Mouse (Mus musculus): ENCODE data around the gene Catip.

The Catip gene

DNA sequence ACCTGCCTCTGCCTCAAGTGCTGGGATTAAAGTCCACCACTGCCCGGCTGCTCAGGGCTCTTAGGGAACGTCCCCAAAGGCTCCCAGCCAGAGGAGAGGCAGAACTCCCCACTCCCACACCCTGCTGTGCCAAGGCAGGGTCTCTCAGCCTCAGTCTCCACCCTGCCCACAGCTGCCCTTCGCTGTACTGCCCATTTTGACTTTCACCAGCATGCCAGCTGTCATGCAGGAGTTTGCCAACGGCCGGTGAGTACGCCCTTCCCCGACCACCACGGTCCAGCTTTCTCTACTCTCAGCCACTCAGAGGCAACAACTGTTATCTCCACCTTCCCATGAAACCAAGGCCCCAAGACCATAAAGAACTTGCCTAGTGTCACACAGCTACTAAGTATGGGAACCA, 22.6 kb downstream of the Catip start:
- DNase-seq (ENCODE audit: low spot score in 2 of 2): no peak

DNA sequence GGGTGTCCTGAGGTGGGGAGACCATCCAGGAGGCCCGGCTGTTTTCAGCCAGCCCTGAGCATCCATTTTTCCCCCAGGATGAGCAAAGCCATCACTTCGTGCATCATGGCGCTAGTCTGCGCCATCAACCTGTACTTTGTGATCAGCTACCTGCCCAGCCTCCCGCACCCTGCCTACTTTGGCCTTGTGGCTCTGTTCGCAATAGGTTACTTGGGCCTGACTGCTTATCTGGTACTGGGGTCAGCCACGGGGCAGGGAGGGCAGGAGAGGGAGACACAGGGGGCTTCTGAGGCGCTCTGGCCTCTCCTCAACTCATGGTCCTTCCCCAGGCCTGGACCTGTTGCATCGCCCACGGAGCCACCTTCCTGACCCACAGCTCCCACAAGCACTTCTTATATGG, 23.2 kb downstream of the Catip start:
- no peak for DNase-seq (ENCODE audit: low spot score in 2 of 2)

DNA sequence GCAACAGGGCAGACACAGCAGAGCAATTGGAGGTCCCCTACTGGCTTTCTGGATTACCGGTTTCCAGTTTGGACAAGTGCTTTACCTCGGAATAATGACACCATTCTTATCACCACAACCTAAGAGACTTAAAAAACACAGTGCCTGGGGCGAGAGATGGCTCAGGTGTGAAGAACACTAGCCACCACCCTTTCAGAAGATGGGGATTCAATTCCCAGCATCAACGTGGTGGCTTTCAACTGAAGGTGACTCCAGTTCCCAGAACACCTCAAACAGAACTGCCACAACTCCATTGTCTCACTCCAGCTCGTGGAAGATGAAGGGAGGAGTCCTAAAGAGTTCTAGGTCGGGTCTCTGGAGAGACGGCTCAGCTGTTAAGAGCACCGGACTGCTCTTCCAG, 23.6 kb downstream of the Catip start:
- no peak for DNase-seq (ENCODE audit: low spot score in 2 of 2)

DNA sequence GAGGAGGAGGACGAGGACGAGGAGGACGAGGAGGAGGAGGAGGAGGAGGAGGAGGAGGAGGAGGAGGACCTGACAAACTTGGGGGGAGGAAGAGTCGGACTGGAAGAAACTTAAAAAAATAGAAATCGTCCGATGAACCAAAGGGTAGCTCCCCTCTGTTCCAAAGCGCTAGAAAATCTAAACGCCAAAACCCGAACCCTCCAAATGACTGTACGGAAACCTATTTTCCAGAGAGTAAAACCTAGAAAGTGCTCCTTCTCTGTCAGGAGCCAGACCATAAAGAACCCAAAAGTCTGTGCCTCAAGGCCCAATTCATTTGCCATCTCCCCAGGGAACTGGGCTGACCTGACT, 24.4 kb downstream of the Catip start:
- no peak for DNase-seq (ENCODE audit: low spot score in 2 of 2)

DNA sequence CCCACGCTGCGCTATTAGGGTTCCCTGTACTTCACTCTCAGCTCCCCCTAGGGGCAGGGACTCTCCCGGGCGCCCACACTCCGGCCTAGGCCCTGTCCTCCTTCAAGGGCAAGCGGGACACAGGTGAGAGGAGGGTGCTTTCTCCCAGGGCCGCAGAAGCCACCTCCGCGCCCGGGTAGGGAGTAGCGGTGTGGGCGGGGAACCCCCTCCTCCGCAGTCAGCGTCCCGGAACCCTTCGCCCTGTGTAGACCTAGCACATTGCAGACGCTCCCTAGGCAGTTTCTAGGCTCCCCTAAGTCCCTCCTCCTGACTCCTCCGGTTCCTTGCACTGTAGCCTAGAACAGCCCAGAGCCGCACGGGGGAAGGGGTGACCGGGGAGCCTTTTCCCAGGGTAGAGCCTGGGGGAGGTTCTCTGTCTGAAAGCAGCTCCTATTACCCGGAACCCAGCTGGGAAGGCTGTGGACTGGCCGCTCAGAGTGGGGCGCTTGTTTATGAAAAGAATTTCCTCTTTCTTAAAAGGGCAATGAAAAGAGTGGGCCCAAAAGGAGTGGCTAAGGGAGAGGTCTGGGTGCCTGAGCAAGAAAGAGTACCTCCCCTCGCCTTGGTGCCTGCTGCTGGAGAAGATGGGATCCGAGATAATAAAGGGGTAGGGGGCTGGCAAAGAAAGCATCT, 24.9 kb downstream of the Catip start:
- peak; percentile 97 for DNase-seq (ENCODE audit: low spot score in 2 of 2)

DNA sequence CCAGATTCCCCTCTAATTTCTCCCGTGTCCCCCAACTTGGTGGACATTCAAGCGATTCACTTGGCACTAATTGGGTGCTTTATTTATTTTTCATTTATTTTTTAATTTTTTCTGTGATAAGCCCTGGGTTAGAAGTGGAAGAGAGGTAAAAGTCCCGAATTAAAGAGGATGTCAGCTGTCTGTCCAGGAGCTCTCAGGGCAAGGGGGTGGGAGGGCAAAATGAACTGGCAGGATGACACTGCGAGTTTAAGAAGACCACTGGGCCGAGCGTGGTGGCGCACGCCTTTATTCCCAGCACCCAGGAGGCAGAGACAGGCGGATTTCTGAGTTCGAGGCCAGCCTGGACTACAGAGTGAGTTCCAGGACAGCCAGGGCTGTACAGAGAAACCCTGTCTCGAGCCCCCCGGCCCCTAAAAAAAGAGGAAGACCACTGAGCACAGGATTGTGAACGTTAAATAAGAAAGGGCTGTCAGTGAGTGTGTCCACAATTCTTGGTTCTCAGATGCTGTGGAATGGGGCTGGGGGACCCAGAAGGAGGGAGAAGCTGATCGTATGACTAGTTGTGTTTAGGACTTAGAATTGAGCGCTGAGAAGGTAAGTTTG, 25.6 kb downstream of the Catip start:
- DNase-seq (ENCODE audit: low spot score in 2 of 2): no peak

DNA sequence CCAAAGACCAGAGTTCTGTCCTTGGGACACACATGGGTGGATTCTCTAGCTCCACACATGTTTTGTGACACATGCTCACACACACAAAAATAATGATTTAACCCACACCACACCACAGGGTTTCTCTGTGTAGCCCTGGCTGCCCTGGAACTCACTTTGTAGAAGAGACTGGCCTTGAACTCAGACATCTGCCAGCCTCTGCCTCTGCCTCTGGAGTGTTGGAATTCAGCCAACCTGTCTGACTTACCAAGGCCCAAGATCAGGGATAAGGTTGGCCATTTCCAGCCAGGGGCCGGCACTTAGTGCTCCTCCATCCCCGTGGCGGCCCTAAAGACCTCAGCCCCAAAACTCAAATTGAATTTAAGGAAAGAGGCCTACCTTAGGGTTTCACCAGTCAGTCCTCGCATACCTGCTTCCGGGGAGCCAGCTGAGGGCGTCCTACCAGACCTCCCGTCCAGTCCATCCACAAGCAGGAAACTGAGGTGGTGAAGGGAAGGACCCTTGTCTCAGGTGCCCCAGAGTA, 26.6 kb downstream of the Catip start:
- DNase-seq (ENCODE audit: low spot score in 2 of 2): no peak

DNA sequence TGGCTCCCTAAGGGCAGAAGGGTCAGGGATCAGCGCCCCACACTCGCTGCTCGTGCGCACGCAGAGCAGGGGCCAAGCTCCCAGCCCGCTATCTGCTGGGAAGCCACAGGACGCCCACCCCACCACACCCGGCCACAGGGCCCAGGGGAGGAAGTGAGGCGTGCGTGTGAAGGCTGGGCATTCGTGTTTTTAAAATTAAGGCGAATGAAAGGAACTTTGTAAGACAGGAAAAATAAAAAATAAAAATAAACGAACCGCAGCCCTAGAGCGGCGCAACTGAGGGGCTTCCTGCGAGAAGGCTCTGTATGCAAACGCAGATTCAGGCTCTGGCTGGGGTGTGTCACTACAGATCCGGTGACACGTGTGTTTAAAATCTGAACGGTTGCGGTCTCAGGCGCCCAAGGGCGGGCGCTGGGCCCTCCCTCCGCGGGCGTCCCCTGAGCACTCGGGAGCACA, 28.0 kb downstream of the Catip start:
- DNase-seq (ENCODE audit: low spot score in 2 of 2): peak; percentile 54 to 65

DNA sequence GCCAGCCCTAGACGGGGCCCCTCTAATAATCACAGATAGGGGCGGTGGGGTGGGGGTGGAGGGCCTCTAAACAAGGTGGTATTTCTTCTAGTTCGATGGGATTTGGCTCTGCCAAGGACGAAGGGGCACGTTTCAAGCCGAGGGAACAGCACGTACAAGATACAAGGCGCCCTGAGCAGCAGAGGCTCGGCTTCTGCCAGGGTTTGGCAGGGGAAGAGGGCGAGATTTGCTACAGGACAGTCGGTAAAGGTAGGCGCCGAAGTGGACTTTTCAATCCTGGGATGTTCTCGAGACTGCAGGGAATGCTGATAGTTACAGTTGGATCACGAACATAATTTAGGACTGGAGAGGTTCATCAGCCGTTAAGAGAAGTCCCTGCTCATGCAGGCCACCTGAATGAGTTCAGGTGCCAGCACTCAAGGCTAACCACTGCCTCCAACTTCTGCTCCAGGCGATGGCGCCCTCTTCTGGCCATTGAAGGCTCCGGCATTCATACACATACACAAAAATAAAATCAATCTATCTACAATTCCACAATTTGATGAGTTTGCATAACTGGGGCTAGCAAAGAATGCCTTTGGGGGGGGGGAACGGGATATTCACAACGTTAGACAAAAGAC, 28.5 kb downstream of the Catip start:
- DNase-seq (ENCODE audit: low spot score in 2 of 2): peak; percentile 53 to 72

DNA sequence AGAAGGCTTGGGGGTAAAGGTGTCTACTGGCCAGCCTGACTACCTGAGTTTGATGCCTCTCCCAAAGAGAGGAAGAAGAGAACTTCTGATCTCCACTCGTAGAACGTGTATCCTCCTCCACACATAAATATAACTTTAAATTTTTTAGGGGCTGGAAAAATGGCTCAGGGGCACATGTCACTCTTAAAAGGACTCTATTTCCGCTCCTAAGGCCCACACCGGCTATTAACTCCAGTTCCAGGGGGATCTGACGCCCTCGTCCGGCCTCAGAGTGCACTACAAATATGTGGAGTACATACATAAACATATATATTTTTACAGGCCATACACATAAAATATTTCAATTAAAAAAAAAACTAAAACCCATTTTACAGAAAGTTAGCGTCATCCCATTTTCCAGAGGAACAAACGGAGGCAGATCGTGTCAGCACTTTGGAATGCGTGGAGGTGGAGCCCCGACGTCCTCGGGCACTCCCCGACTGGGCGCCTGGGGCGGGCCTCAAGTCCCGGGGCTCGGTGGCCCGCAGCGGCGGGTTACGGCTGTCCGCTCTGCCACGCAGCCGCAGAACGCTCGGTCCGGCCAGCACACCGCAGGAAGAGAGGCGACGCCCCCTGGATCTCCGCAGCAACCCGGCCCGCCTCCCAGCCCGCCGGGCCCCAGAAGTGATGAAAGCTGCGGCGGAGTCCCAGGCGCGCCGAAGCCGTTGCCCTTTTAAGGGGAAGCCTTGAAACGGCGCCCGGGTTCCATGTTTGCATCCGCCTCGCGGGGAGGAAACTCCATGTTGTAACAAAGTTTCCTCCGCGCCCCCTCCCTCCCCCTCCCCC, 29.2 kb downstream of the Catip start, which contains the start of gene Ctdsp1:
Gene Ctdsp1, plus strand, starts transcription at position 586 of the 825 bp plus-strand sequence.
- peak; percentile 99 for DNase-seq (ENCODE audit: low spot score in 2 of 2)

DNA sequence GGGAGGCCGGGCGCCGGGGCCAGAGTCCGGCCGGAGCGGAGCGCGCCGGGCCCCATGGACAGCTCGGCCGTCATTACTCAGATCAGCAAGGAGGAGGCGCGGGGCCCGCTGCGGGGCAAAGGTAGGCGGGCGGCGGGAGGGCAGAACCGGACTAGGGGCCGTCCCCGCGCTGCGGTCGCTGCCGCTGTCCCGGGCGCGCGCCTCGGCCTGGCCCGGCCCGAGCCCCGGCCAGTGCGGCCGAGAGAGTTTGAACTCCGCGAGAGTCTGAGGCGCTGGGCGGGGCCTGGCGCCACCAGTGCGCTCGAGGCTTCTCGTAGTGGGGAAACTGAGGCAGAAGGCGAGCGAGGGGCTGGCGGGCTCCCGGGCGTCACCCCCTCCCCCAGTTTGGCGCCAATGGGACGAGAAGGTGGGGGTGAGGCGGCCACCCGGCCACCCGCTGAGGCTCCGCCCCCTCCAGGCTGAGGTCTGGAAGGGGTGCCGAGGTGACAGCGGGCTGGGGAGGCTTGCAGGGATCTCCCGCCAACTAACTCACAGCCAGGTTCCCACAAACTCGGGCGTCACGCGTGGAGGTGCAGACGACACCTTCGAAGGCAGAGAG, 30.0 kb downstream of the Catip start:
- DNase-seq (ENCODE audit: low spot score in 2 of 2): peak; percentile 85

DNA sequence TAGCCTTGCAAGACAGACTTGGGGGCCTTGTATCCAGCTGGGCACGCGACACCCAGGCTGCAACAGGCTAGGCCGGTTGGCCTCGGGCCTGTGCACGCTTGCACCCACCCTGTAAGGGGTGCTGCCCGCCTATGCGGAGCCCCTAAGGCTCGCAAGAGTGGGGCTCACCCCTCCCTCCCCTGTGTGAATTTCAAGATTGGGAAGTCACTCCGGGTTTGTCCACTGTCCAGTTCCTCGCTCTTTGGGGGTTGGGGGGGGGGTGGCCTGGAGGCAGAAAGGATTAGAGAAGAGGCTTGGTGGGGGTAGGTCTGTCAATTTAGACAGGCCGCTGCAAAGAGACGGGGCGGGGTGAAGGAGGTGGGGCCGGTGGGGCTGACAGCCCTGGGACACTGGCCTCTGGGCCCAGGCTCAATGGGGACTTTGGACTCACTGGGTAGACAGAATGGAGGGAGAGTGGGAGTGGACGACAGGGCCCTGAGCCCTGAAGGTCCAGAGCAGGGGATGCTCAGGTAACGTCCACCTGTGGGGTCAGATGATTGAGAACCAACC, 30.6 kb downstream of the Catip start:
- DNase-seq (ENCODE audit: low spot score in 2 of 2): no peak

DNA sequence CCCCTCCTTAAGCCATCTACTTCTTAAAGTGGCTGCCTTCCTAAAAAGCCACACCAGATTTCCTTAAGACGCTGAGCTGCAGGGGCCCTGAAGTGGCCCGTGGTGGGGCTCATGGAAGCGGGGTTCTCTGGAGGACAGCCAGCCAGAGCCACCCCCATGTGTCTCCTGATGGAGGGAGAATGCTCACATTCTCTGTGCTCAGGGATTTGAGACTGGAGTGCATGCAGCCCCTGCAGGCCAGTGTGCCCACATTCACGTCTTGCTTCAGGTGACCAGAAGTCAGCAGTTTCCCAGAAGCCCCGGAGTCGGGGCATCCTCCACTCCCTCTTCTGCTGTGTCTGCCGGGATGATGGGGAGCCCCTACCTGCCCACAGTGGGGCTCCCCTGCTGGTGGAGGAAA, 31.1 kb downstream of the Catip start:
- no peak for DNase-seq (ENCODE audit: low spot score in 2 of 2)

DNA sequence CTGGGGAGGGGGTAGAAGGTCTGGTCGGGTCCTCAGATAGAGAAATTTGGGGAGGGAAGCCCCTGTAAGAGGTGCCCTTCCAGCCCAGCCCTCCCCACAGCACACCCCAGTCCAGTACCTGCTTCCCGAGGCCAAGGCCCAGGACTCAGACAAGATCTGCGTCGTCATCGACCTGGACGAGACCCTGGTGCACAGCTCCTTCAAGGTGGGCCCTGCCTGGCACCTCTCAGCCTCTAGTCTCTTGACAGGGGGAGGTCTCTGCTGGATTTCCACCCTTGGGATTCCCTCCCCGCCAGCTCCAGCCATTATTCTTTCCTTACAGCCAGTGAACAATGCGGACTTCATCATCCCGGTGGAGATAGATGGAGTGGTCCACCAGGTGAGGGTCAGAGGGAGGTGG, 31.8 kb downstream of the Catip start:
- no peak for DNase-seq (ENCODE audit: low spot score in 2 of 2)

DNA sequence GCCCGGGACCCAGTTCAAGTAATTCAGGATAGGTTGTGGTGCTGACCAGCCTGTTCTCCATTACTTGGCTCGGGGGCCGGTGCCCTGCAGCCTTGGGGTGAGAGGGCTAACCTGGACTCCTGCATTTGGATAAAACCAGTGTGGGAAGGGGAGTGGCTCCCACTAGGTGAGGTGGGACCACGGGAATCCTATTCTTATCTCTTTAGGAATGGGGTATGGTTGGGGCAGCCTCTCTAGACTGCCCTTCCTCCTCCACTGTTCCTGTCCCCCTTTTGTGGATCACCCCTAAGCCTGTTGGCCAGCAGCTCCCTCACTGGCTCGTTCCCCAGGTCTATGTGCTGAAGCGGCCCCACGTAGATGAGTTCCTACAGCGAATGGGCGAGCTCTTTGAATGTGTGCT, 32.4 kb downstream of the Catip start:
- no peak for DNase-seq (ENCODE audit: low spot score in 2 of 2)

DNA sequence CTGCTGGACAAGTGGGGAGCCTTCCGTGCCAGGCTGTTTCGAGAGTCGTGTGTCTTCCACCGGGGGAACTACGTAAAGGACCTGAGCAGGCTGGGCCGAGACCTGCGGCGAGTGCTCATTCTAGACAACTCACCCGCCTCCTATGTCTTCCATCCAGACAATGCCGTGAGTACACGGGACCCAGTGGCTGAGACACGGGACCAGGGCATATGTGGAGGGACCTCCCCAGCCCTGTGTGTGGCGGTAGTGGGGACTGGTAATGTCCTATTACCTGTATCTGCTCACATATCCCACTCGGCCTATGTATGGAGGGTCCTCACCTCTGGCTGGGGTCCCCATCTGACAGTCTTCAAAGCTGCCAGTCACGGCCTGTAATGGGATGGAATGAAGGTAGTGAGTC, 33.0 kb downstream of the Catip start:
- no peak for DNase-seq (ENCODE audit: low spot score in 2 of 2)

DNA sequence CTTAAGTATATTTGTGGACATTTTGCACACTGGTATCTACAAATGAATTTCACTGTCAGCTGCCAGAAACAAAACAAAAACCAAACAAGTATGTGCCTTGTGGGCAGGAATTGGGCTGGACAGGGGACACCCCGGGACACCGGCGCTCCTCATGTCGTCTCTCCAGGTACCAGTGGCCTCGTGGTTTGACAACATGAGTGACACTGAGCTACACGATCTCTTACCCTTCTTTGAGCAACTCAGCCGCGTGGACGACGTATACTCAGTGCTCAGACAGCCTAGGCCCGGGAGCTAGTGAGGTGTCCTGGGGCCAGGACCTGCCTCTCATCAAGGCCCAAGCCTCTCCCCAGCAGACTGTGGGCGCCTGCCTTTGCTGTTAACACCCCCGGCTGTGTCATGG, 33.4 kb downstream of the Catip start:
- DNase-seq (ENCODE audit: low spot score in 2 of 2): no peak

DNA sequence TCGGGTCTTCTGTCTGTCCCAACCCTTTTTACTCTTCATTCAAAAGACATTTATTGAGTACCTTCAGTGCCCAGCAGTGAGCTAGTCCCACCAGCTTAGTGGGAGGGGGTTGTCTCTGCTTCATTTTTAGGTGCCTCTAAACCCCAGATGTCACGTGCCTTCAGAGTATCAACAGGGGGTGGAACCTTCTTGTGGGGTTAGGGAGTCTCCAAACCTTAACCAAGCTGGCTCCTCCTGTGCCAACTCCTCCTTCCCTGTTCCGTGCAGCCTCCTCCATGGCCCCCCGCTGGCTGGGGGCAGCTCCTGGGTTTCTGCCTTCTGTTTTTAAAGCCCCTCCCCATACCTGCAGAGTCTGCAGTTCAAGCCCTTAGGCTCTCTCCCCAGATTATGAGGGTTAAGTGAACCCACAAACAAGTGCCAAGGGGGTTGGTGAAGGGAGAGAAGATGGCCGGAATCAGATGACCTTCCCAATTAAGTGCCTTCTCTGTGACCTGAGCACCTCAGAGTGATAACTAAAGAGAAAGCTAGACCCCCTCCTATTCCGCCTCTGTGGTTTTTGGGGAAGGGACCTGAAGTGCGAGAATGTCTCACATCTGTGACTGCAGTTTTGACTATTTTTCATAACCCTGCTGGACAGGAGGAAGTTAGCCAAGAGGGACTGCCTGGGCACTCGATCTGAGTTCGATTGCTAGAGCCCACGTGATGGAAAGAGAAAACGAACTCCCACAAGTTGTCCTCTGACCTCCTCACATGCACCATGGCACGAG, 34.7 kb downstream of the Catip start:
- peak; percentile 64 to 67 for DNase-seq (ENCODE audit: low spot score in 2 of 2)

DNA sequence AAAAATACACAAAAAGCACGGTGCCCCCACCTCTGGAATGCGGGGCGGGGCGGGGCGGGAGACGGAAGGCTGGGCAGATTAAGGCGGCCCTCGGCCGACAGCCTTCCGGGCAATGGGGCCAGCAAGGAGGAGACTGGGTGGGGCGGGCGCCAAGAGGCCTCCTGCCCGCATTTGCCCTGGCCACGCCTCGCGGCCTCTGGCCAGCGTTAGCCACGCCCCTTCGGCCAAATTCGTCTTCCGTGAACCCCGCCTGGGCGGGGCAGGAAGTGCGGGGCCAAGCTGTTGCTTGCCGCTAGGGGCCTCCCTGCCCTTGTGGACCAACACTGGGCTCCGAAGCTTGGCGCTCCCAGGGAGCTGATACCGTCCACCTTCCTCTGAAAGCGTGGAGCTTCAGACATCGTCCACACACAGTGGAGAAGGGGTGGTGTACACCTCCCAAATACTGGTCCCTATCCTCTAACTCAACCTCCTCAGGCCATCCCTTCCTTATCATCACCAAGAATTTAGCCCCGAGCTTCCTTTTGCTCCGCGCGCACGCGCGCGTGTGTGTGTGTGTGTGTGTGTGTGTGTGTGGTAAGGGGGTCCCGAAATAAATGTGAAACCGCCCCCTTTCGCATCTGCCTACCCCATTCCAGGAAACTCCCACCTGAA, 35.5 kb downstream of the Catip start:
- peak; percentile 98 to 99 for DNase-seq (ENCODE audit: low spot score in 2 of 2)

DNA sequence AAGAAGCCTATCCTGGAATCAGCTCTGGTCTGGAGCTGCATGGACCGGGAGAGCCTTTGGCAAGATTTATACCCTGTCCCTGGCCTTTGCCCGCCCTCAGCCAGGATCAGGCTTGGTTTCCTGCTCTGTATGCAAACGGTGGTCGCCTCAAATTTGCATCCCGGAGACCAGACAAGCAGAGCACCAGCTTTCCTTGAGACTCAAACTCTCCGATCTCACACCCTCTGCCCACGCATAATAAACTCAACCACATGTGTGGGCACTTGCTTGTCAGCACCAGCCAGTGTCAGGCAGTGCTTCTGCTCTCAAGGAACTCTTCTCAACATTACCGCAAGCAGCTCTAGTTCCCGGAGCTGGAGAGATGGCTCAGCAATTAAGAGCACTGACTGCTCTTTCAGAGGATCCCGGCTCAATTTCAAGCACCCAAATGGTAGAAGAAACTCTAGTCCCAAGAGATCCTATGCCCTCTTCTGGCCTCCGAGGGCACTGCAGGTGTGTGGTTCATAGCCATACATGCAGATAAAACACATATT, 36.1 kb downstream of the Catip start:
- peak; percentile 71 to 76 for DNase-seq (ENCODE audit: low spot score in 2 of 2)
